Mouse (Mus musculus): ENCODE measurements at regions not wholly inside any gene's neighbourhood (a gene's known extent, or its start where the extent isn't known, plus 50 kb on each side); places are given as distances from the start of the nearest gene placed in this dataset.

- H3K4me2 ChIP-seq, result no peak overlapping the region
- H3K9ac ChIP-seq, result no peak overlapping the region
- no peaks in the 10 kb centered on the region for H3K36me3 ChIP-seq
- H3K4me1 ChIP-seq (replicated peaks), result peaks cover 2% of the 10 kb centered on the region
- H3K27me3 ChIP-seq, result peaks cover 14% of the 10 kb centered on the region; the same call in 1 of the 2 replicates
- 68% methylated on average over 11 of the region's 11 CpGs for WGBS
- ATAC-seq (replicated peaks; ENCODE audit: insufficient number of reproducible peaks, insufficient read depth, low FRiP score, low read depth), result no peak
- no peak overlapping the region for H3K4me3 ChIP-seq
- no peak overlapping the region for H3K27ac ChIP-seq
- no peaks in the 10 kb centered on the region for H3K9me3 ChIP-seq (replicated peaks)
Observed at GRCm38 (mm10) chr5:136627671-136628292, 60.5 kb upstream of the Cux1 start.

GRCm38 (mm10) chr5:136628502-136628901, 61.2 kb upstream of the Cux1 start:
- Histone ChIP-seq H3K36me3 (no peaks in the 10 kb centered on the region), H3K27me3 (peaks cover 14% of the 10 kb centered on the region; the same call in 1 of the 2 replicates), H3K27ac (no peak overlapping the region), H3K4me1 (replicated peaks) (no peaks in the 10 kb centered on the region), H3K9me3 (replicated peaks) (no peaks in the 10 kb centered on the region), H3K4me3 (no peak overlapping the region), H3K4me2 (no peak overlapping the region), H3K9ac (no peak overlapping the region)
- 73% methylated on average over 5 of the region's 5 CpGs for WGBS
- no peak for ATAC-seq (replicated peaks; ENCODE audit: insufficient number of reproducible peaks, insufficient read depth, low FRiP score, low read depth)

- no peaks in the 10 kb centered on the region for H3K27me3 ChIP-seq
- H3K27ac ChIP-seq, result no peak overlapping the region
- no peak overlapping the region for H3K4me2 ChIP-seq
- no peak for ATAC-seq (replicated peaks; ENCODE audit: insufficient number of reproducible peaks, insufficient read depth, low FRiP score, low read depth)
- no peaks in the 10 kb centered on the region for H3K36me3 ChIP-seq
- no peaks in the 10 kb centered on the region for H3K4me1 ChIP-seq (replicated peaks)
- H3K4me3 ChIP-seq, result no peak overlapping the region
- 80% methylated on average over 5 of the region's 5 CpGs for WGBS
- no peak overlapping the region for H3K9ac ChIP-seq
- no peaks in the 10 kb centered on the region for H3K9me3 ChIP-seq (replicated peaks)
Observed at GRCm38 (mm10) chr5:136632286-136632685, 60.7 kb upstream of the Myl10 start.

- H3K9me3 ChIP-seq (replicated peaks), result no peaks in the 10 kb centered on the region
- no peak overlapping the region for H3K4me2 ChIP-seq
- H3K36me3 ChIP-seq, result no peaks in the 10 kb centered on the region
- 66% methylated on average over 6 of the region's 6 CpGs for WGBS
- H3K4me3 ChIP-seq, result no peak overlapping the region
- no peak overlapping the region for H3K27ac ChIP-seq
- no peak overlapping the region for H3K9ac ChIP-seq
- H3K27me3 ChIP-seq, result no peaks in the 10 kb centered on the region
- H3K4me1 ChIP-seq (replicated peaks), result no peaks in the 10 kb centered on the region
- ATAC-seq (replicated peaks; ENCODE audit: insufficient number of reproducible peaks, insufficient read depth, low FRiP score, low read depth), result no peak
Observed at GRCm38 (mm10) chr5:136633901-136634300, 59.0 kb upstream of the Myl10 start.

GRCm38 (mm10) chr5:136635119-136635518, 57.8 kb upstream of the Myl10 start:
- H3K4me1 ChIP-seq (replicated peaks), result no peaks in the 10 kb centered on the region
- ATAC-seq (replicated peaks; ENCODE audit: insufficient number of reproducible peaks, insufficient read depth, low FRiP score, low read depth), result no peak
- H3K4me2 ChIP-seq, result no peak overlapping the region
- 86% methylated on average over 2 of the region's 2 CpGs for WGBS
- no peak overlapping the region for H3K4me3 ChIP-seq
- H3K9me3 ChIP-seq (replicated peaks), result no peaks in the 10 kb centered on the region
- no peak overlapping the region for H3K9ac ChIP-seq
- H3K36me3 ChIP-seq, result no peaks in the 10 kb centered on the region
- H3K27me3 ChIP-seq, result no peaks in the 10 kb centered on the region
- no peak overlapping the region for H3K27ac ChIP-seq

- Histone ChIP-seq H3K36me3 (no peaks in the 10 kb centered on the region), H3K27ac (no peak overlapping the region), H3K27me3 (no peaks in the 10 kb centered on the region), H3K9ac (no peak overlapping the region), H3K9me3 (replicated peaks) (no peaks in the 10 kb centered on the region), H3K4me2 (no peak overlapping the region), H3K4me3 (no peak overlapping the region), H3K4me1 (replicated peaks) (no peaks in the 10 kb centered on the region)
- WGBS, result 48% methylated on average over 1 of the region's 1 CpGs
- ATAC-seq (replicated peaks; ENCODE audit: insufficient number of reproducible peaks, insufficient read depth, low FRiP score, low read depth), result no peak
Observed at GRCm38 (mm10) chr5:136636476-136636875, 56.5 kb upstream of the Myl10 start.

- H3K27me3 ChIP-seq, result no peaks in the 10 kb centered on the region
- H3K4me2 ChIP-seq, result no peak overlapping the region
- H3K36me3 ChIP-seq, result no peaks in the 10 kb centered on the region
- no peak for ATAC-seq (replicated peaks; ENCODE audit: insufficient number of reproducible peaks, insufficient read depth, low FRiP score, low read depth)
- 61% methylated on average over 11 of the region's 11 CpGs for WGBS
- no peak overlapping the region for H3K27ac ChIP-seq
- no peak overlapping the region for H3K9ac ChIP-seq
- H3K4me3 ChIP-seq, result no peak overlapping the region
- H3K9me3 ChIP-seq (replicated peaks), result no peaks in the 10 kb centered on the region
- no peaks in the 10 kb centered on the region for H3K4me1 ChIP-seq (replicated peaks)
Observed at GRCm38 (mm10) chr5:136637872-136638271, 55.1 kb upstream of the Myl10 start.

GRCm38 (mm10) chr5:136640871-136641619, 51.9 kb upstream of the Myl10 start:
- Histone ChIP-seq H3K27me3 (no peaks in the 10 kb centered on the region), H3K4me1 (replicated peaks) (no peaks in the 10 kb centered on the region), H3K27ac (no peak overlapping the region), H3K4me3 (no peak overlapping the region), H3K9ac (no peak overlapping the region), H3K4me2 (no peak overlapping the region), H3K36me3 (no peaks in the 10 kb centered on the region), H3K9me3 (replicated peaks) (no peaks in the 10 kb centered on the region)
- WGBS, result 83% methylated on average over 5 of the region's 5 CpGs
- ATAC-seq (replicated peaks; ENCODE audit: insufficient number of reproducible peaks, insufficient read depth, low FRiP score, low read depth), result no peak

- no peak overlapping the region for H3K4me3 ChIP-seq
- no peaks in the 10 kb centered on the region for H3K36me3 ChIP-seq
- 62% methylated on average over 13 of the region's 13 CpGs for WGBS
- no peaks in the 10 kb centered on the region for H3K4me1 ChIP-seq (replicated peaks)
- H3K27ac ChIP-seq, result no peak overlapping the region
- no peak for ATAC-seq (replicated peaks; ENCODE audit: insufficient number of reproducible peaks, insufficient read depth, low FRiP score, low read depth)
- no peak overlapping the region for H3K4me2 ChIP-seq
- no peak overlapping the region for H3K9ac ChIP-seq
- no peaks in the 10 kb centered on the region for H3K9me3 ChIP-seq (replicated peaks)
- no peaks in the 10 kb centered on the region for H3K27me3 ChIP-seq
Observed at GRCm38 (mm10) chr5:136642208-136642607, 50.7 kb upstream of the Myl10 start.

All from heart, embryonic 15.5 days (tissue).